Mouse (Mus musculus): Measurements from ENCODE around the gene Cgn. TPM values are rescaled to one million over a fixed set of nuclear protein-coding genes. Genes with fewer than 3 reads are reported as not detected.

Cgn gene
- total and polyA plus RNA-seq, 3 experiments: 0.04 to 1.1 (median 0.17) TPM

GRCm38 (mm10) chr3:94782936-94783335 is 3.4 kb downstream of the Cgn start:
- Histone ChIP-seq H3K27ac (ENCODE audit: insufficient read depth, low read depth) (no peak overlapping the region), H3K36me3 (replicated peaks in 1 of 2; ENCODE audit: control insufficient read depth in 1 of 2, insufficient read depth in 1 of 2, low read length in 1 of 2) (no peaks in the 10 kb centered on the region), H3K79me2 (replicated peaks; ENCODE audit: control insufficient read depth, extremely low read depth, insufficient read depth, poor library complexity, severe bottlenecking) (no peaks in the 10 kb centered on the region), H3K27me3 (replicated peaks) (peaks cover 89% of the 10 kb centered on the region), H3K9ac (ENCODE audit: insufficient read depth, low read depth) (no peak overlapping the region), H3K4me3 (replicated peaks in 1 of 3; ENCODE audit: low read depth in 2 of 3, low read length in 2 of 3, poor library complexity in 1 of 3) (no peak overlapping the region), H3K4me2 (ENCODE audit: insufficient read depth, low read depth, poor library complexity, severe bottlenecking) (no peak overlapping the region), H3K4me1 (ENCODE audit: control insufficient read depth in 1 of 2, insufficient read depth in 2 of 2) (peaks cover 4 to 9% of the 10 kb centered on the region in 2 experiments; a peak in 3 of 4 replicates), H3K9me3 (replicated peaks; ENCODE audit: low read length) (no peaks in the 10 kb centered on the region)
- no peak for DNase-seq (ENCODE audit: extremely low read depth)
- in situ Hi-C loops (cut with MboI; ENCODE audit: low pct_ligation_motif_present, low pct_unique_long_range_greater_than_20kb, low sequenced_read_pairs) (no loop called here), dilution Hi-C loops (cut with MboI; ENCODE audit: extremely low pct_ligation_motif_present, extremely low pct_unique_long_range_greater_than_20kb, low sequenced_read_pairs) (no loop called here)
- TF ChIP-seq E2F4 (IDR thresholded peaks at IDR 0.05; ENCODE audit: insufficient replicate concordance, low read depth, low read length) (no peak), ELF1 (IDR thresholded peaks at IDR 0.05; ENCODE audit: low read depth, low read length) (no peak), SIN3A (IDR thresholded peaks at IDR 0.05; ENCODE audit: low read length) (no peak), POLR2A (IDR thresholded peaks at IDR 0.05; ENCODE audit: low read depth, low read length) (no peak), ETS1 (conservative IDR thresholded peaks at IDR 0.05; ENCODE audit: low read depth, low read length) (no peak), POLR2AphosphoS2 (IDR thresholded peaks at IDR 0.05; ENCODE audit: low read depth, low read length) (no peak), GABPA (IDR thresholded peaks at IDR 0.05; ENCODE audit: insufficient replicate concordance, low read depth, low read length) (no peak)

- Histone ChIP-seq H3K4me1 (ENCODE audit: control insufficient read depth in 1 of 2, insufficient read depth in 2 of 2) (peaks cover 4 to 6% of the 10 kb centered on the region in 2 experiments; a peak in 3 of 4 replicates), H3K9me3 (replicated peaks; ENCODE audit: low read length) (no peaks in the 10 kb centered on the region), H3K4me2 (ENCODE audit: insufficient read depth, low read depth, poor library complexity, severe bottlenecking) (no peak overlapping the region), H3K4me3 (replicated peaks in 1 of 3; ENCODE audit: low read depth in 2 of 3, low read length in 2 of 3, poor library complexity in 1 of 3) (no peak overlapping the region), H3K79me2 (replicated peaks; ENCODE audit: control insufficient read depth, extremely low read depth, insufficient read depth, poor library complexity, severe bottlenecking) (no peaks in the 10 kb centered on the region), H3K27ac (ENCODE audit: insufficient read depth, low read depth) (no peak overlapping the region), H3K36me3 (replicated peaks in 1 of 2; ENCODE audit: control insufficient read depth in 1 of 2, insufficient read depth in 1 of 2, low read length in 1 of 2) (no peaks in the 10 kb centered on the region), H3K27me3 (replicated peaks) (peaks cover 83% of the 10 kb centered on the region), H3K9ac (ENCODE audit: insufficient read depth, low read depth) (no peak overlapping the region)
- in situ Hi-C loops (cut with MboI; ENCODE audit: low pct_ligation_motif_present, low pct_unique_long_range_greater_than_20kb, low sequenced_read_pairs): no loop called here
- no peak for DNase-seq (ENCODE audit: extremely low read depth)
- TF ChIP-seq ZKSCAN1 (IDR thresholded peaks at IDR 0.05; ENCODE audit: borderline replicate concordance, low read depth, low read length) (no peak), NRF1 (IDR thresholded peaks at IDR 0.05; ENCODE audit: low read depth, low read length) (no peak), MAX (IDR thresholded peaks at IDR 0.05; ENCODE audit: low read length) (no peak), POLR2AphosphoS2 (IDR thresholded peaks at IDR 0.05; ENCODE audit: low read depth, low read length) (no peak), RCOR1 (conservative IDR thresholded peaks at IDR 0.05; ENCODE audit: low read depth, low read length) (no peak), CHD2 (IDR thresholded peaks at IDR 0.05; ENCODE audit: low read length) (no peak)
- dilution Hi-C loops (cut with MboI; ENCODE audit: extremely low pct_ligation_motif_present, extremely low pct_unique_long_range_greater_than_20kb, low sequenced_read_pairs): no loop called here
Observed at GRCm38 (mm10) chr3:94781356-94781755, 4.9 kb downstream of the Cgn start.

- H3K4me1 ChIP-seq (ENCODE audit: control insufficient read depth in 1 of 2, insufficient read depth in 2 of 2): no peaks in the 10 kb centered on the region; a peak in 1 of 4 replicates
- H3K27me3 ChIP-seq (replicated peaks): peaks cover 76% of the 10 kb centered on the region
- H3K79me2 ChIP-seq (replicated peaks; ENCODE audit: control insufficient read depth, extremely low read depth, insufficient read depth, poor library complexity, severe bottlenecking): no peaks in the 10 kb centered on the region
- H3K9me3 ChIP-seq (replicated peaks; ENCODE audit: low read length): no peaks in the 10 kb centered on the region
- H3K27ac ChIP-seq (ENCODE audit: insufficient read depth, low read depth): no peak overlapping the region
- no peak overlapping the region for H3K4me3 ChIP-seq (replicated peaks in 1 of 3; ENCODE audit: low read depth in 2 of 3, low read length in 2 of 3, poor library complexity in 1 of 3)
- DNase-seq (ENCODE audit: extremely low read depth): no peak
- no peaks in the 10 kb centered on the region for H3K36me3 ChIP-seq (replicated peaks in 1 of 2; ENCODE audit: control insufficient read depth in 1 of 2, insufficient read depth in 1 of 2, low read length in 1 of 2)
- in situ Hi-C loops (cut with MboI; ENCODE audit: low pct_ligation_motif_present, low pct_unique_long_range_greater_than_20kb, low sequenced_read_pairs) (no loop called here), dilution Hi-C loops (cut with MboI; ENCODE audit: extremely low pct_ligation_motif_present, extremely low pct_unique_long_range_greater_than_20kb, low sequenced_read_pairs) (no loop called here)
- TF ChIP-seq RCOR1 (conservative IDR thresholded peaks at IDR 0.05; ENCODE audit: low read depth, low read length) (no peak), E2F4 (IDR thresholded peaks at IDR 0.05; ENCODE audit: insufficient replicate concordance, low read depth, low read length) (no peak), USF1 (IDR thresholded peaks at IDR 0.05; ENCODE audit: low read depth, low read length) (peak; percentile 56), PAX5 (IDR thresholded peaks at IDR 0.05; ENCODE audit: low read length) (no peak), MAX (IDR thresholded peaks at IDR 0.05; ENCODE audit: low read length) (no peak), POLR2A (IDR thresholded peaks at IDR 0.05; ENCODE audit: low read depth, low read length) (no peak), CHD1 (IDR thresholded peaks at IDR 0.05; ENCODE audit: low read depth, low read length) (no peak), USF2 (conservative IDR thresholded peaks at IDR 0.05; ENCODE audit: low read depth, low read length) (peak; percentile 66), MAZ (IDR thresholded peaks at IDR 0.05; ENCODE audit: low read depth, low read length) (no peak), POLR2AphosphoS2 (IDR thresholded peaks at IDR 0.05; ENCODE audit: low read depth, low read length) (no peak), JUND (conservative IDR thresholded peaks at IDR 0.05; ENCODE audit: low read depth, low read length) (no peak), JUN (IDR thresholded peaks at IDR 0.05; ENCODE audit: insufficient read depth, low read depth, low read length) (no peak), MEF2A (IDR thresholded peaks at IDR 0.05; ENCODE audit: borderline replicate concordance, low read depth, low read length) (no peak), BHLHE40 (IDR thresholded peaks at IDR 0.05; ENCODE audit: low read depth, low read length) (no peak), NRF1 (IDR thresholded peaks at IDR 0.05; ENCODE audit: low read depth, low read length) (no peak), SMC3 (IDR thresholded peaks at IDR 0.05; ENCODE audit: low read depth, low read length) (no peak)
- no peak overlapping the region for H3K9ac ChIP-seq (ENCODE audit: insufficient read depth, low read depth)
- no peak overlapping the region for H3K4me2 ChIP-seq (ENCODE audit: insufficient read depth, low read depth, poor library complexity, severe bottlenecking)
Observed at GRCm38 (mm10) chr3:94775886-94776285, 10.4 kb downstream of the Cgn start.

Measured in CH12.LX (cell line).